Mouse (Mus musculus): Measurements from ENCODE around the gene Dusp27. TPM values are rescaled to one million over a fixed set of nuclear protein-coding genes. Genes with fewer than 3 reads are reported as not detected.

Dusp27 gene
- total RNA-seq (2015; ENCODE audit: low replicate concordance) = not detected in 2 replicates
- total RNA-seq (2017; ENCODE audit: low replicate concordance) = not detected in 2 replicates

DNA sequence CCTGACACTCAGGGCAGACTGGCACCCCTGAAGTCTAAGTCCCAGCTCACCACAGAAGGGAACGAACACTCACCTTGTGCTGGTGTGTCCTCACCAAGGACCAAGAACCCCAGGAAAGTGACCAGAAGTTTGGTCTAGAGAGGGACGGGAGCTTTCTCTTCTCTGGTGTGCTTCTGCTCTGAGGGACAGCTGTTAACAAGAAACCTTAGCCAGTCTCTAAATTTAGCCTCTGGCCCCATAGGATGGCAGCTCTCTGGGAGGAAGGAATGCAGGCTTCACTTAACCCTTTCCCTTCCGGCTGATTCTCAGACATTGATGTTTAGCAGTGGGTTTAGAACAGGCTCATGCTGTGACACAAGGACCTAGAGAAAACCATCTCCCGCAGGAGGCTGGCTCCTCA is at the start of gene Dusp27:
TSS of gene Dusp27 (minus strand) at position 204 of the 400 bp plus-strand sequence.
- ATAC-seq (replicated peaks; ENCODE audit: low FRiP score, poor library complexity, severe bottlenecking) = no peak

- no peak for ATAC-seq (replicated peaks; ENCODE audit: low FRiP score, poor library complexity, severe bottlenecking)
Measured at GRCm38 (mm10) chr1:166173621-166174020, 45.9 kb upstream of the Dusp27 start.

- ATAC-seq (replicated peaks; ENCODE audit: low FRiP score, poor library complexity, severe bottlenecking) = no peak
Measured at GRCm38 (mm10) chr1:166172992-166173391, 45.3 kb upstream of the Dusp27 start.

- ATAC-seq (replicated peaks; ENCODE audit: low FRiP score, poor library complexity, severe bottlenecking) = no peak
Measured at GRCm38 (mm10) chr1:166170852-166171251, 43.1 kb upstream of the Dusp27 start.

DNA sequence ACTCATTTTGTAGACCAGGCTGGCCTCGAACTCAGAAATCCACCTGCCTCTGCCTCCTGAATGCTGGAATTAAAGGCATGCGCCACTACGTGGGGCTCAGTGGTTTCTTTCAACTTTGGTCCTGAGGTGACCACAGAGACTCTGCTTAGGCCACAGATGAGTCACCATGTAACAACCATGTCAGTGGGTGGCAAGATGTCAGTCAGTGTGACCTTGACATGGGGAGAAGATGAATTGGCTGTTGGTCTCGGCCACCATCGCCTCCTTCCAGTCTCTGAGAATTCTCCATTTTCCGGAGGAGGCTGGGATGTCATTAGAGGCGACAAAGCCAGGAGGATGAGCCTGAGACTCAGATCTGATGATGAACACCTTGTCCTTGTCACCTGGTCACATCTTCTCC is 42.0 kb upstream of the Dusp27 start:
- ATAC-seq (replicated peaks; ENCODE audit: low FRiP score, poor library complexity, severe bottlenecking) = no peak

DNA sequence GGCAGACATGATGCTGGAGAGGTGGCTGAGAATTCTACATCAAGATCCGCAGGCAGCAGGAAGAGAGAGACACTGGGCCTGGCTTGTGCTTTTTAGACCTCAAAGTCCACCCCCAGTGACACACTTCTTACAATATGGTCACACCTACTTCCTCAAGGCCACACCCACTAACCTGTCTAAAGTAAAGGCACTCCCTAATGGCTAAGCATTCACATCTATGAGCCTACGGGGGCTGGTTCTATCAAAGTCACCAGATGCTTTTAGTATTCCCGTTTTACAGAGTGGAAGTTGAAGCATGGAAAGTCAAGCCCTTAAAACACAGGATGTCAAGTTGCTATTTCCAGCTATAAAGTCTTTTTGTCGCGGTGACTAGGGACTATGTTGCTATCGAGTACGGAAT is 40.3 kb upstream of the Dusp27 start:
- ATAC-seq (replicated peaks; ENCODE audit: low FRiP score, poor library complexity, severe bottlenecking) = no peak

DNA sequence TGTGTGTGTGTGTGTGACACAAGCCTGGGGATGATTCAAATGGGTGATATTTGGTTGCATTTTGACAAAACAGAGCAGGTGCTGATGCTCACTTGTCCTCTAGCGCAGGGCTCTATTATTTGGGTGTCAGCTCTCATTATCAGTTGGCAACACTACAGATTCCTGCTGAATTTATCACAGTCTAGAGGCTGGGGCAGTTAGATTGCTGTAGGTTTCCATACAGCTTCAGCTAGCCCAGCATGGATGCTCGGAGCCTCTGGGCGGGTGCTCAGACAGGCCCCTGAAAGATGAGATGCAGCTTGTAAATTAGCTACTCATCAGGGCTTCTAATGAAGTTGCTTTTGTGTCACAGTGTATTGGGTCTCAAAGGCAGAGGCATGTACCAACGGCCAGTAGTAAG is 39.7 kb upstream of the Dusp27 start:
- ATAC-seq (replicated peaks; ENCODE audit: low FRiP score, poor library complexity, severe bottlenecking) = no peak

GRCm38 (mm10) chr1:166165159-166165558 is 37.4 kb upstream of the Dusp27 start:
- ATAC-seq (replicated peaks; ENCODE audit: low FRiP score, poor library complexity, severe bottlenecking) = no peak

GRCm38 (mm10) chr1:166164580-166164979 is 36.9 kb upstream of the Dusp27 start:
- ATAC-seq (replicated peaks; ENCODE audit: low FRiP score, poor library complexity, severe bottlenecking) = no peak

DNA sequence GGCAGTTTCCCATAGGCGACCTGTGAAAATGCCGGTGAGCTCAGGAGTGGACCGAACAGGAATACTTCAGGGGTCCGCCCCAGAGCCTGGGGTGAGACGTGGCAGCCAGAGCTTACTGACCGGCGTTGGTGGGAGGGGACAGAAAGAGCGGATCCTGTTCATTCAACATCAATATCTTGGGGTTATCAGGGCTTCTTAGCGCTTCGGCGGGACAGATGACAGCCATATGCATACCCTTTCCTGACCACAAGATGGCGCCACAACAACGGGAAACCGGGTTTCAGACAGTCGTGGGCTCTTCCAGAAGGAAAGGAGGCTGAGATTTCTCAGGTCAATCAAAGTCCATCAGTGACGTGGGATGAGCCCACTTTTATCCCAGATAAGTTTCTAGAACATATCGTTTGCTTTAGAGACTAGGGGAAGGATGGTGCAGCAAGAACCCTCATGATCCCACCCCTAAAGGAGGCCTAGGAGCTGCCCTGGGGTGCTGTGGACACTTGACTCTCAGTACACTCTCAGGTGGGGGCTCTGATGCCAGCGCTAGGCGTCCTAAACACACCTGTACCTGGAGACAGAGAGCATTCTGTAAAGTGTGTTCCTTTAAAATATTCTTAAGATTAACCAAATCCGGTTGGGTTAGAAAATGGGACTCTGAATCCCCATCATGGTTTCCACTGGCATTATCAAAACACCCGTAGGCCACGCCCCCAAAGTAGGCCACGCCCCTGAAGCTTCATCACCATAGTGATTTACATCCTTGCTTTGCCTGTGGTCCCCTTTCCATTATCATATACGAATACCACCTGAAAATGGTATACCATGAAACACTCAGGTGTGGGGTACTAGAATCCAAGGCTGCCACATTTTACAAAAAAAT is 33.1 kb upstream of the Dusp27 start:
- 0 out of 2 replicates have a peak, but pooled peaks have one; percentile 63 for ATAC-seq (replicated peaks; ENCODE audit: low FRiP score, poor library complexity, severe bottlenecking)

GRCm38 (mm10) chr1:166160111-166160510 is 32.4 kb upstream of the Dusp27 start:
- no peak for ATAC-seq (replicated peaks; ENCODE audit: low FRiP score, poor library complexity, severe bottlenecking)

DNA sequence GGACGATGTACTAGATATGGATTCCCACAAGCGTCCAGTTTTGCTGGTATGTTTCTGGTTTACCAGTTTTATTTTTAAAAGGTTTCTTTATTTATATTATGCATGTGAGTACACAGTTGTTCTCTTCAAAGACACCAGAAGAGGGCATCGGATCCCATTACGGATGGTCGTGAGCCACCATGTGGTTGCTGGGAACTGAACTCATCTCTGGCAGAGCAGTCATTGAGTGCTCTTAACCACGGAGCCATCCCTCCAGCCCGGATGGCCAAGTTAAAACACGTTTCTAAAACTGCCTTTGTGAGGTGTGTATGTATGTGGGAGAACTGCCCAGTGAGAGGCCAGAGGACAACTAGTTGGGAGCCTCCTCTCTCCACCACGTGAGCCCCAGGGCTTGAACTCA is 30.9 kb upstream of the Dusp27 start:
- no peak for ATAC-seq (replicated peaks; ENCODE audit: low FRiP score, poor library complexity, severe bottlenecking)

DNA sequence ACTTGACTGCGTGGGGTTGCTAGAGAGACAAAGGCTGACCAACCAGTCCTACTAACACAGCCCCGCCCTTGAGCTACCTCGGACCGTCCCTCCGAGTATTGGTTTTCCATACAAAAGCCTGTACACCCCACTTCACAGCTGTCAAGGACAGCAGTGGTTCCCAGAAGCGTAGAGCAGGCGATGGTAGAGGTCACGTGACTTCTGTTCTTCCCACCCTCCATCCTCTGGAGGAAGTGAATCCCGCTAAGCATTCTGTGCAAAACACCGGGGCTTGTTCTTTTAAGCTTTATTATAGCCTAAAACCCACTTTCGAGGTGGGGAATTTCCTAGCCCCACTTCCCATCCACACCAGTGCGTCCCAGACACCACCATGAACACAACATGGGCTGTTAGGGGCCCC is 30.0 kb upstream of the Dusp27 start:
- ATAC-seq (replicated peaks; ENCODE audit: low FRiP score, poor library complexity, severe bottlenecking) = no peak

DNA sequence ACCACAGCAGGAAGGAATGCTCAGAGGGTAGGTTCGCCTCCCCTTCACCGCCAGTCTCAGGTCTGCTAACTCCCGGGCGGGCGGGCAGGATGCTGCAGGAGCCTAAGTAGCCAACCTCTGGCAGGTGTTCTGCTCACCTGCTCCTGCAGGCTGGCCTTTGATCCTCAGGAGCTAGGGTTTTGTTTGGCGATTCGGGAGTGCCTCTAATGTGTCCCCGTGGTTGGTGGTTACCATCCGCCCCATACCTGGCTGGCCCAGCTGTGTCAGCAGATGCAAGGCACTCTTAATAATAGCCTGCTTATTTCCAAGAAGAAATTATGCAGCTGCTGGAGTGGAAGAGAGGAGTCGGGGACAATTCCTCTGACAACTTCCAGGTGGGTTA is 27.4 kb upstream of the Dusp27 start:
- ATAC-seq (replicated peaks; ENCODE audit: low FRiP score, poor library complexity, severe bottlenecking) = no peak

DNA sequence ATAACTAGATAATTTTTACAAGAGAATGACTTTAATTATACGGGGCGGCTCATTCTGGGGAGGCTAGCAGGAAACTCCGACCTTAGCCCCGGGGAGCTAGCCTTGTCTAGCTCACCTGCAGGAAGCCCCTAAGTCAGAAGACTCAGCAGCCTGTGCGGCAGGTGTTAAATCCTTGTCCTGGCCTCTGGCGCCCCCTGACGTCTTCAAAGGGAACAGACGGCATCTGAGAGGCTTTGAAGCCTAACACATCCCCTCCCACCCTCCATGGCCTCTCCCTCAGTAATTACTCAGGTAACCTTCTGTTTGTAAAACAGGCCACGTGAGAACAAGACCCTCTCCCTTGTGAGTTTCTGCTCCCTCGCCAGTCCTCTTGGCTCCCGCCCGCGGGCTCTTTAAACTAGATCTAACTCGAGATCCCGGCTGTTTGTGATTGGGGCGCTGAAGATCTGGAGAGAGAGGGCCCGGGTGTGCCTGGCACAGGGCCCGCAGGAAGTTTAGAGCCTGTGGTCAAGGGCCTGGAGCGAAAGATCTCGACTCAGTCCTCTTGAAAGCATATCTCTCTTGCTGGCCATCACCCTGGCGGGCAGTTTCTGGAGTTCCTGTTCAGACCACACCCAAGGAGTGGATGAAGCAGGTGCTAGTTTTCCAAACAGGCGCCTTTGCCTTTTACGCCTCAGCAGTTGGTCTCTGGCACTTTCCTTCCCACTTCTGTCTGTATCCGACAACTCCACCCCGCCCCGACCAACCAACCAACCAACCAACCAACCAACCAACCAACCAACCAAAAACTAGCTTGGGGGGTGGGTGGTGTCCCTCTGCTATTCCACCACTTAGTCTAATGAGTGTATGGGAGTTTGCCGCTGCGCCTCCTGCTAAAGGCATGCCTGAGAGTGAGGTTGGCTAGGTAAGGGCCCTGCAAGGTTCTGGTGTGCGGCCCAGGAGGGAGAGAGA is 26.7 kb upstream of the Dusp27 start:
- ATAC-seq (replicated peaks; ENCODE audit: low FRiP score, poor library complexity, severe bottlenecking) = peak; percentile 71

- ATAC-seq (replicated peaks; ENCODE audit: low FRiP score, poor library complexity, severe bottlenecking) = peak; percentile 79
Measured at GRCm38 (mm10) chr1:166153351-166154120, 25.8 kb upstream of the Dusp27 start.

- no peak for ATAC-seq (replicated peaks; ENCODE audit: low FRiP score, poor library complexity, severe bottlenecking)
Measured at GRCm38 (mm10) chr1:166152034-166152433, 24.3 kb upstream of the Dusp27 start.

DNA sequence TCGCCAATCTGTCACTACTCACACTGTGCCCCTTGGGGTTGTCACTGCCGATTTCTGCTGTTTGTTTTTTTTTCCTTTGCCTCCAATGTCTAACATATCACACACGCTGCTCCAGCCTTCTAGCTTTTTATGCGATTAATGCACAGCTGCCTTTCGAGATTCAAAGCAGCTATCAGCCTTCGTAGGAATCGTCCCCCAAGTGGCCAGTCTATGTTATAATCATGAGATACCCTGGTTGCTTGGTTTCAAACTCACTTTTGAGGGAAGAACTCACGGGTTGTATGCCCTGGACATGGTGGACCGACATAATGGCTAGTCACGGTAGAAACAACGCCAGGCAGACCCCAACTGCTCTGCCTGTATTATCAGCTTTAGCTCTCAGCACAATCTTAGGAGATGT is 23.6 kb upstream of the Dusp27 start:
- no peak for ATAC-seq (replicated peaks; ENCODE audit: low FRiP score, poor library complexity, severe bottlenecking)

DNA sequence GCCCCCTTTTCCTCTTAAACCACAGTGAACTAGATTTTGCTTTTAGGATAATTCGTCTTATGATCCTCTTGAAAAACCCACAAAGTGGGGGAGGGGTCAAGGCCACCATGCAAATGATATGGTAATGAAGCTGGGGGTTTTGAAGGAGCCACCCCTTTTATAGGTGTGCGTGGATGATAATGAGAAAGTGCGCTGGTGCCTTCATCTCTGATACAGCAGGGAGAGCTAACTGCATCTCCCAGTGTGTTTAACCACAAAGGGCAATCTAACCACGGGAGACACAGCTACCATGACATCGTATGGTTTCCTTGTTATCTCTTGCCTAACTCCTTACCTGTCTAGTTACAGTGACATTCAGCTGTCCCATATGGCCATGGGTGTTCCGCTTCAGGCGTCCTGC is 22.3 kb upstream of the Dusp27 start:
- no peak for ATAC-seq (replicated peaks; ENCODE audit: low FRiP score, poor library complexity, severe bottlenecking)

DNA sequence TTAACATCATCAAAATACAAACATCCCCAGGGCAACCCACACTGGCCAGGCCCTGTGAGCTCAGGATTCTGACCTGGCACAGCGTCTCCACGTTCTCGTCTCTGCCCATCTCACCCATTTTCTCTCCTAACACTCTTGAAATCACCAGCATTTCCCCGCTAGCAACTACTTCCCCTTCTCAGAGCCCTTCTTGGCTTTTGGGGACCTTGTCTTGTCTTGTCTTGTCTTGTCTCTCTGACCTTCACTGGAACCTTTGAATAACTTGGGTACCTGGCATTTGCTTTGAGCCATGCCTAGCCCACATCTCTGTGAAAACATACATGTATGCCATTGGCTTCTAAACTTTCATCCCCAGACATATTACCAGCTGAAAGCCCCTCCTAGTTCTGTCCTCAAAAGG is 21.7 kb upstream of the Dusp27 start:
- ATAC-seq (replicated peaks; ENCODE audit: low FRiP score, poor library complexity, severe bottlenecking) = no peak
